Mouse (Mus musculus) embryonic facial prominence, embryonic 12.5 days (tissue): ENCODE measurements around the gene Gk5. TPM values are rescaled to one million over a fixed set of nuclear protein-coding genes. Genes with fewer than 3 reads are reported as not detected.

ENCODE experiments used
- ATAC-seq: fragments of 200-750 bp; cut with Nextera tagmentation; 2 replicates; pipeline ENCODE4 v1.8.0; 2017; ENCODE audit not compliant: insufficient number of reproducible peaks, insufficient read depth, low FRiP score, low TSS enrichment
- H3K27ac ChIP-seq: fragments of 300-500 bp; sonication (generic); 2 replicates; pipeline ENCODE4 v1.5.1; 2016; ENCODE audit warnings: mild to moderate bottlenecking
- H3K27me3 ChIP-seq: fragments of 300-500 bp; sonication (generic); 2 replicates; pipeline ENCODE4 v1.6.1; 2016; ENCODE audit warnings: mild to moderate bottlenecking, moderate library complexity
- H3K36me3 ChIP-seq: fragments of 300-500 bp; sonication (generic); 2 replicates; pipeline ENCODE4 v1.6.1; 2016; ENCODE audit warnings: mild to moderate bottlenecking
- H3K4me1 ChIP-seq: fragments of 300-500 bp; sonication (generic); 2 replicates; pipeline ENCODE4 v1.6.1; 2016
- H3K4me2 ChIP-seq: fragments of 300-500 bp; sonication (generic); replicated peaks from 2 replicates; pipeline ENCODE4 v1.6.1; 2016; ENCODE audit warnings: mild to moderate bottlenecking, moderate library complexity
- H3K4me3 ChIP-seq: fragments of 300-500 bp; sonication (generic); 2 replicates; pipeline ENCODE4 v1.5.1; 2016; ENCODE audit warnings: mild to moderate bottlenecking
- H3K9ac ChIP-seq: fragments of 300-500 bp; sonication (generic); 2 replicates; pipeline ENCODE4 v1.6.1; 2016; ENCODE audit warnings: mild to moderate bottlenecking, moderate library complexity
- H3K9me3 ChIP-seq: fragments of 300-500 bp; sonication (generic); 2 replicates; pipeline ENCODE4 v1.6.1; 2016; ENCODE audit warnings: mild to moderate bottlenecking, moderate library complexity
- WGBS: fragments of 180-500 bp; shearing (Covaris S2); methylation state at CpG from one replicate; pipeline ENCODE4 v1.1.7; 2016; 5-methylcytosine and 5-hydroxymethylcytosine counted together
- polyA plus RNA-seq: library from polyadenylated mRNA; unstranded; fragments of >200 nt; fragmentation: Nextera tagmentation; extraction: Ambion mirVana; gene quantifications from 2 replicates; pipeline ENCODE4 v1.2.1, GENCODE M21; 2016

Gk5 gene
- polyA plus RNA-seq, 1 experiment from 2014 or later: 7.1 TPM

DNA sequence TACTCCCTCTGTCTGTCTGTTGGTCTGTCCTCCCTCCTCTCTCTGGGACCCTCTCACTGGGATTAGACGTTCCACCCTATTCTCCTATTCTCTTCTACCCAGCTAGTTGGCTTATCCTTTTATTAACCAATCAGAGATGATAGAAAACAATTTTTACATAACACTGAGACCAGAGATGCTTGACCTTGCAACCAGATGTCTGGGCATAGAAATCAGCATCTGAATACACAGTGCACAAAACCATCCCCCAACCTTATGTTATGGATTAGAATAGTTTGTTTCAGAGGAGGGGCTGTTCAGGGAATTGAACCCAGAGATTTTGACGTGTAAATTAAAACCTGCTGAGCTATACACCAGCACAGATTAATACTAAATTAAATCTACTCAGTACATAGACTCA, 111.1 kb downstream of the Gk5 start:
- Histone ChIP-seq H3K27ac (no peak overlapping the region), H3K4me1 (no peaks in the 10 kb centered on the region), H3K36me3 (no peaks in the 10 kb centered on the region), H3K9ac (no peak overlapping the region), H3K27me3 (no peaks in the 10 kb centered on the region), H3K9me3 (no peaks in the 10 kb centered on the region), H3K4me3 (no peak overlapping the region), H3K4me2 (no peak overlapping the region)
- 32% methylated on average over 2 of the region's 2 CpGs for WGBS
- ATAC-seq: no peak

Other genes starting within 250 kb of the Gk5 start
- 26.5 and 29.0 TPM in 2 replicates for gene Xrn1, start 164.6 kb upstream of the Gk5 start, polyA plus RNA-seq
- gene Tfdp2, start 76.9 kb downstream of the Gk5 start, polyA plus RNA-seq: 56.9 and 58.2 TPM in 2 replicates
- 136 and 137 TPM in 2 replicates for gene Atp1b3, start 245.1 kb downstream of the Gk5 start, polyA plus RNA-seq